Mouse (Mus musculus) pancreas, adult 10 weeks (tissue): ENCODE data around the gene Vmn1r222. TPM values are rescaled to one million over a fixed set of nuclear protein-coding genes. Genes with fewer than 3 reads are reported as not detected.

ENCODE experiments used
- polyA plus RNA-seq: library from polyadenylated mRNA; stranded (reverse); fragments of 350-450 nt; fragmentation: Illumina TruSeq; extraction: RNeasy Lipid Tissue Mini Kit (QIAGEN cat#74804); gene quantifications from one replicate; pipeline ENCODE4 v1.2.3, GENCODE M21; 2015; ENCODE audit warnings: low read depth, low replicate concordance; ENCODE audit not compliant: insufficient read depth

The Vmn1r222 gene
- not detected for polyA plus RNA-seq

DNA sequence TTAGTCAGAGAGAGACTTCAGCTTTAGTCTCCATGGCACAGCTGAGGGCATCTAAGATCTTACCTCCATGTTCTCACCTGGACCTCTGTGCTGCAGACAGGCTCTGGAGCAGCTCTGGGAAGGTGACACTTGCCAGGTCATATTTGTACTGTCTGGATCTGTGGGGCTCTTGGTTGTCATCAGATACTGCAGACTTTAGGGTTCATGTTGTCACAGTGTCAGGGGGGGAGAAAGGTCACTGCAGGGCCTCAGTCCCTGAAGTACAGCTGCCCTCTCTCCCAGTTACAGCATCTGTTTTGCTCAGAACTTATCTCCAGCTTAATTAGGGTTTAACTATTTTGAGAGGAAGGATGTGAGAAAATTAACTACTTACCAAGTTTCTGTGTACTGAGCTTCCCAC lies at the start of gene Vmn1r222:
Gene Vmn1r222, minus strand, starts transcription at position 101 of the 400 bp plus-strand sequence.

DNA sequence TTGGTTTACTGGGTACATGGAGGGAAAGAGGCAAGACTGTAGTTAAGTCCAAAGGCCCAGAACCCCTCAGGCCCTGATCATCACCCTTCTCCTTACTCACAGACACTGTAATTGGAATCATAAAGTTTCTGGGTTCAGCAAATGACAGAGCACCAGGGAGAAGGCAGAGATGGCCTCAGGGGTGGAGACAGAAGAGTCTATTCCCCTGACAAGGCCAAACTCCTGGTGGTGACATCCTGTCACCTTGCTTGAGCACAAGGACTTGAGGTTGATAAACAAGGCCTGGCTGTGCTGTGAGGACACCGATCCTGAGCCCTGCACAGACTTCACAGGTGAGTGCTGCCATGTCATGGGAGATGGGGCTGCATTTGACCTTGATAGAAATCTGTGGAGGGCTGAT lies 11.1 kb upstream of the Vmn1r222 start, which contains the start of gene Vmn1r223:
Gene Vmn1r223, plus strand, starts transcription at position 301 of the 400 bp plus-strand sequence.

GRCm38 (mm10) chr13:23213827-23214226 lies 21.9 kb downstream of the Vmn1r222 start, which contains the start of gene Vmn1r221:
TSS of gene Vmn1r221 (plus strand) at chr13:23214127.

GRCm38 (mm10) chr13:23187875-23188274 lies 47.9 kb downstream of the Vmn1r222 start, which contains the start of gene Vmn1r220:
TSS of gene Vmn1r220 (minus strand) at chr13:23187975.

Other genes with a start within 250 kb of the Vmn1r222 start
- gene Vmn1r213, start 228.3 kb downstream of the Vmn1r222 start, polyA plus RNA-seq = not detected
- gene Vmn1r214, start 205.5 kb downstream of the Vmn1r222 start, polyA plus RNA-seq = not detected
- gene Vmn1r215, start 167.9 kb downstream of the Vmn1r222 start, polyA plus RNA-seq = not detected
- not detected for gene Vmn1r217, start 117.7 kb downstream of the Vmn1r222 start, polyA plus RNA-seq
- not detected for gene Vmn1r218, start 102.8 kb downstream of the Vmn1r222 start, polyA plus RNA-seq
- not detected for gene Vmn1r219, start 76.6 kb downstream of the Vmn1r222 start, polyA plus RNA-seq
- not detected for gene Vmn1r220, start 48.0 kb downstream of the Vmn1r222 start, polyA plus RNA-seq
- gene Vmn1r221, start 21.8 kb downstream of the Vmn1r222 start, polyA plus RNA-seq = not detected
- gene Vmn1r223, start 11.2 kb upstream of the Vmn1r222 start, polyA plus RNA-seq = not detected
- 3.7 TPM for gene Zfp322a, start 133.3 kb upstream of the Vmn1r222 start, polyA plus RNA-seq
- 1.1 TPM for gene Abt1, start 187.9 kb upstream of the Vmn1r222 start, polyA plus RNA-seq
- gene Btn1a1, start 230.0 kb upstream of the Vmn1r222 start, polyA plus RNA-seq = not detected